15 mouse cellular contexts compared by ENCODE assay signal in the genomic region with DNA sequence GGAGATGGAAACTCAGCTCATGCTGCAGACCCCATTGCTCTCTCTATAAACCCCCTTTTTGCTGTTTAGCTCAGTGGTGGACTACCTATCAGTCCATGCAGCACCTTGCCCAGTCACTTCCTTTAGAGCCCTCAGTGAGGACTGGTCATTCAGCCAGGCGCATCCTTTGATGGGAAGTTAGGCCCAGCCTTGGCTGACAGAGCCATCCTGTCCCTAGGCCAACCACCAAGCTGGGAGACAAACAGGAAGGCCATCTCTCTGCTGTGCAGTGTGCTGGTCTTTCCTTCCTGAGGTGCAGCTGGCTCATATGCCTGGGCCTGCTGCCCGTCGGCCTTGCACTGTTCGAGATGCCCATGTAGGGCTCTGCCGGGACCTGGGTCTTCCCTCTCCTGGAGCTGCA. TPM values are rescaled to one million over a fixed set of nuclear protein-coding genes. Genes with fewer than 3 reads are reported as not detected.
DNase-seq lines count a peak whose midpoint lies in the region; ATAC-seq lines count a peak whose summit lies in the region.
"Had no signal": no experiment of that assay in that cellular context is flagged by ENCODE, and none has a peak within 500 bp of the region (broad histone marks: within the 10 kb centered on the region; RNA-seq: fewer than 3 reads in every experiment).

No protein-coding gene starts in this region.

- peak overlapping the region; percentile 32; the same call in 1 of the 2 replicates for H3K27ac ChIP-seq in lung, embryonic 15.5 days
- H3K27ac ChIP-seq: hindbrain, embryonic 13.5 days; neural tube, embryonic 12.5 days had no signal

- no peaks in the 10 kb centered on the region for H3K27me3 ChIP-seq in lung, embryonic 15.5 days
- H3K27me3 ChIP-seq: hindbrain, embryonic 13.5 days; neural tube, embryonic 12.5 days had no signal

- H3K9ac ChIP-seq in lung, embryonic 15.5 days: no peak overlapping the region
- H3K9ac ChIP-seq: hindbrain, embryonic 13.5 days; neural tube, embryonic 12.5 days had no signal

- WGBS in lung, embryonic 15.5 days: 89% methylated on average over 5 of the region's 5 CpGs

- H3K36me3 ChIP-seq in lung, embryonic 15.5 days: no peaks in the 10 kb centered on the region
- H3K36me3 ChIP-seq: hindbrain, embryonic 13.5 days; neural tube, embryonic 12.5 days had no signal

- H3K4me3 ChIP-seq in lung, embryonic 15.5 days: peak overlapping the region; percentile 6
- H3K4me3 ChIP-seq: hindbrain, embryonic 13.5 days; neural tube, embryonic 12.5 days had no signal

- H3K4me2 ChIP-seq in lung, embryonic 15.5 days: peak overlapping the region; percentile 38
- H3K4me2 ChIP-seq: hindbrain, embryonic 13.5 days; neural tube, embryonic 12.5 days had no signal

- ATAC-seq in lung, embryonic 15.5 days (ENCODE audit: borderline replicate concordance, extremely low read depth, low FRiP score, low TSS enrichment): no peak

- DNase-seq in heart, adult 11 months: peak; percentile 97
- DNase-seq in heart, adult 8-10 months (ENCODE audit: low spot score): no peak
- no peak for DNase-seq in lung, postnatal 10 days
- peak; percentile 26 for DNase-seq in heart, postnatal 4 days
- DNase-seq in lung, postnatal 36 days: peak; percentile 67
- no peak for DNase-seq in right cerebral cortex, postnatal 10 days (ENCODE audit: low spot score in 2 of 2)
- no peak for DNase-seq in natural killer cell, adult 2 months (ENCODE audit: low spot score in 2 of 2)
- DNase-seq: left cerebral cortex, postnatal 4 days had no signal

- H3K4me1 ChIP-seq in lung, embryonic 15.5 days: peaks cover 43% of the 10 kb centered on the region

- no peaks in the 10 kb centered on the region for H3K9me3 ChIP-seq in lung, embryonic 15.5 days
- H3K9me3 ChIP-seq: hindbrain, embryonic 13.5 days; neural tube, embryonic 12.5 days had no signal

RNA-seq across cellular contexts. Expression of a gene that starts 0.9 kb away (rescaled TPM):
- 100 to 1,000 TPM; 122 to 172 (median 148) TPM for total RNA-seq in heart, adult 8-10 months (2022)
- 339 and 341 TPM in 2 replicates for polyA plus RNA-seq in lung, embryonic 15.5 days (2015; fragmentation: Nextera tagmentation; extraction: Ambion mirVana)
- 100 to 1,000 TPM; 317 to 343 TPM for total RNA-seq in heart, postnatal 4 days (2021)

RNA-seq across cellular contexts. Expression of a gene that starts 5.7 kb away (rescaled TPM):
- not detected for total RNA-seq in heart, adult 8-10 months (2022)
- not detected in 2 replicates for polyA plus RNA-seq in lung, embryonic 15.5 days (2015; fragmentation: Nextera tagmentation; extraction: Ambion mirVana)
- total RNA-seq in heart, postnatal 4 days (2021): not detected
- total RNA-seq: common myeloid progenitor, adult 5-6 weeks; gastrocnemius, adult 18-20 months; layer of hippocampus, adult 8-10 months; left cerebral cortex, postnatal 4 days had no signal
- polyA plus RNA-seq: C2C12; hindbrain, embryonic 13.5 days; neural tube, embryonic 12.5 days had no signal

RNA-seq across cellular contexts. Expression of a gene that starts 23.5 kb away (rescaled TPM):
- 10 to 100 TPM; 51.1 to 65.9 (median 60.8) TPM for total RNA-seq in heart, adult 8-10 months (2022)
- polyA plus RNA-seq in lung, embryonic 15.5 days (2015; fragmentation: Nextera tagmentation; extraction: Ambion mirVana): 39.1 and 41.1 TPM in 2 replicates
- total RNA-seq in heart, postnatal 4 days (2021): 10 to 100 TPM; 23.9 to 25.4 TPM

RNA-seq across cellular contexts. Expression of a gene that starts 47.5 kb away (rescaled TPM):
- total RNA-seq in heart, adult 8-10 months (2022): 10 to 100 TPM; 15.0 to 26.6 (median 20.9) TPM
- 21.8 and 23.5 TPM in 2 replicates for polyA plus RNA-seq in lung, embryonic 15.5 days (2015; fragmentation: Nextera tagmentation; extraction: Ambion mirVana)
- 1 to 10 TPM; 6.1 to 7.0 TPM for total RNA-seq in heart, postnatal 4 days (2021)

Comparison
In these comparisons a context has a peak if more than half of its experiments do, and no peak if none do; other contexts are left out.
1. DNase-seq: peak in heart, adult 11 months (single experiment), heart, postnatal 4 days (single experiment) and lung, postnatal 36 days (single experiment); none in heart, adult 8-10 months (single experiment), lung, postnatal 10 days (single experiment), right cerebral cortex, postnatal 10 days (0 of 2) and natural killer cell, adult 2 months (0 of 2).